Mouse (Mus musculus) ES-E14 (cell line): Measurements from ENCODE around the gene Plin4. TPM values are rescaled to one million over a fixed set of nuclear protein-coding genes. Genes with fewer than 3 reads are reported as not detected.
A peak's percentile ranks its signal among the peaks of the same experiment; 100 is the strongest.

Experiments
- DNase-seq: peaks from one replicate; pipeline ENCODE4 v3.0.0-alpha.2; 2013; ENCODE audit warnings: low read depth, low spot score
- H3K27ac ChIP-seq: 2 replicates; pipeline ENCODE4 v1.5.1; 2012; ENCODE audit warnings: low read depth, mild to moderate bottlenecking, low read length, moderate library complexity, mixed read lengths; ENCODE audit not compliant: poor library complexity, insufficient read depth, severe bottlenecking
- H3K36me3 ChIP-seq: 2 replicates; pipeline ENCODE4 v1.6.1; 2012; ENCODE audit warnings: mild to moderate bottlenecking, low read length, moderate library complexity, mixed read lengths; ENCODE audit not compliant: control insufficient read depth, poor library complexity, insufficient read depth, severe bottlenecking
- H3K4me1 ChIP-seq, 2 experiments: fragments of 150-350 bp in 1 of 2; sonication (generic) in 1 of 2; 2 replicates each; pipeline ENCODE4 v1.6.1; 2012; ENCODE audit warnings: low read length in 2 of 2, mild to moderate bottlenecking in 1 of 2, mixed read lengths in 1 of 2; ENCODE audit not compliant: control insufficient read depth in 2 of 2, insufficient read depth in 2 of 2, poor library complexity in 1 of 2
- H3K4me3 ChIP-seq, 2 experiments: fragments of 150-350 bp in 1 of 2; sonication (generic) in 1 of 2; 2 replicates each; pipeline ENCODE4 v1.5.1; 2012; ENCODE audit warnings: low read length in 2 of 2, low read depth in 1 of 2, mild to moderate bottlenecking in 1 of 2, mixed read lengths in 1 of 2; ENCODE audit not compliant: insufficient read depth in 1 of 2, poor library complexity in 1 of 2, severe bottlenecking in 1 of 2
- H3K9ac ChIP-seq: 2 replicates; pipeline ENCODE4 v1.6.1; 2012; ENCODE audit warnings: low read depth, mild to moderate bottlenecking, low read length, mixed read lengths; ENCODE audit not compliant: poor library complexity, insufficient read depth, severe bottlenecking
- H3K9me3 ChIP-seq: fragments of 150-350 bp; sonication (generic); 2 replicates; pipeline ENCODE4 v1.6.1; 2012; ENCODE audit warnings: low read depth, mild to moderate bottlenecking, low read length; ENCODE audit not compliant: control insufficient read depth, insufficient read depth
- CHD2 ChIP-seq: IDR thresholded peaks from 2 replicates; pipeline ENCODE4 v1.6.1; 2014; ENCODE audit warnings: mild to moderate bottlenecking, low read depth, low read length, inconsistent platforms
- HCFC1 ChIP-seq: IDR thresholded peaks from 2 replicates; pipeline ENCODE4 v1.6.1; 2012; ENCODE audit warnings: low read length, inconsistent platforms, borderline replicate concordance; ENCODE audit not compliant: insufficient read depth
- MAFK ChIP-seq: IDR thresholded peaks from 2 replicates; pipeline ENCODE4 v1.6.1; 2014; ENCODE audit warnings: mild to moderate bottlenecking, low read depth, low read length, inconsistent platforms; ENCODE audit not compliant: insufficient read depth
- ZC3H11A ChIP-seq: IDR thresholded peaks from 2 replicates; pipeline ENCODE4 v1.6.1; 2012; ENCODE audit warnings: low read depth, mild to moderate bottlenecking, inconsistent platforms, low read length, borderline replicate concordance
- ZNF384 ChIP-seq: IDR thresholded peaks from 2 replicates; pipeline ENCODE4 v1.6.1; 2012; ENCODE audit warnings: low read depth, low read length, inconsistent platforms
- in situ Hi-C, 2 experiments: fragments of 600-800 bp; cut with MboI; formaldehyde crosslinking; loops; one replicate each; pipeline ENCODE4 v1.15.1; 2025; ENCODE audit warnings: low sequenced_read_pairs in 2 of 2, inconsistent platforms in 1 of 2; ENCODE audit not compliant: unreplicated experiment in 2 of 2
- total RNA-seq: library from RNA; depleted of rRNA; stranded (reverse); fragments of 300-350 nt; gene quantifications from 2 replicates; pipeline ENCODE4 v1.2.3, GENCODE M21; 2012

Gene Plin4
- total RNA-seq, 1 experiment = 0.31 TPM

DNA sequence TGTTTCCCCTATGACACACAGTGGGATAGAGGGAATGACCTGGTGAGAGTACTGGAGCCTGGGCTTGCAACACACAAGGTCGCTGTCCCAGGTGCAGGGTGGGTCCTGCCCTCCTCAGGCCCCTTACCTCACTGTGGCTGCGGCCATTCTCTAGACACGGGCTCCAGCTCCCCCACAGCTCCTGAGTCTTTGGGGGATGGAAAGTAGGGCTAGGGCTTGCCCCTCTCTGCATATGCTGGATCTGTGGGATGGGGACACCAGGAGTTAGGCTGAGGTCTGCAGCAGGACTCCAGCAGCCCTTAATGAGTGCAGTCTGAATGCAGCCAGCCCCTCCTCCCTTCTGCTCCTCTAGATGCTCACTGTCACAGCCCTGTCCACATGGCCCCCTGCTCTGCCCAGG lies 3.1 kb upstream of the Plin4 start:
- H3K4me1 ChIP-seq = peaks cover 0 to 10% of the 10 kb centered on the region in 2 experiments; a peak in 1 of 4 replicates
- no peaks in the 10 kb centered on the region for H3K9me3 ChIP-seq
- no peak for DNase-seq
- in situ Hi-C loops = no loop called here
- H3K9ac ChIP-seq = no peak overlapping the region
- H3K27ac ChIP-seq = no peak overlapping the region
- H3K4me3 ChIP-seq = no peak overlapping the region
- TF ChIP-seq CHD2 = no peak
- H3K36me3 ChIP-seq = no peaks in the 10 kb centered on the region

- peak; percentile 54 for DNase-seq
- no peaks in the 10 kb centered on the region for H3K9me3 ChIP-seq
- no peaks in the 10 kb centered on the region for H3K36me3 ChIP-seq
- no peak overlapping the region for H3K27ac ChIP-seq
- 0 out of 2 replicates have a peak, but pooled peaks have one; percentile 5 for TF ChIP-seq ZC3H11A
- no peak for TF ChIP-seq ZNF384
- H3K4me3 ChIP-seq = no peak overlapping the region
- H3K4me1 ChIP-seq = peaks cover 0 to 8% of the 10 kb centered on the region in 2 experiments; a peak in 1 of 4 replicates
- in situ Hi-C loops = no loop called here
- no peak overlapping the region for H3K9ac ChIP-seq
Observed at GRCm38 (mm10) chr17:56111864-56112263, 2.3 kb upstream of the Plin4 start.

DNA sequence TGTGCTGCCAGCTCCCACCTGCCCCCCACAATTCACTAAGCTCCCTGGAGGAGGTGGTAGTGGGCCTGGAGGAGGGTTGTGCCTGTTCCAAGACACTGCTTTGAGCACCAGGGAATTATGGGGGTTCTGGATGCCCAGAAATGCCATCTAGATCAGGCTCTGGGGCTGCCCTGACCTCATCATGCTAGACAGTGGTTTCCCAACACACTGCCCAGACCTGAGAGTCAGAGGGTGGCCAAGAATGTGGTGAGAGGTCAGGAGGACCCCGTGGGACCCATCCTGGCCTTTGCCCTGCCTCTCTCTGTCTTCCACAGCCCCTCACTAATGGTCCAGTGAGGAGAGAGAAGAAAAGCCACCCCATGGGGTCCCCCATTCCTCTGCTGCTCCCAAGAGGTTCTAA lies 1.4 kb upstream of the Plin4 start:
- H3K36me3 ChIP-seq = no peaks in the 10 kb centered on the region
- no peak overlapping the region for H3K27ac ChIP-seq
- no peak overlapping the region for H3K9ac ChIP-seq
- no peak for DNase-seq
- no peak for TF ChIP-seq ZC3H11A
- no peak for TF ChIP-seq MAFK
- TF ChIP-seq CHD2 = no peak
- no peak for TF ChIP-seq HCFC1
- TF ChIP-seq ZNF384 = no peak
- no peak overlapping the region for H3K4me3 ChIP-seq
- peaks cover 0 to 7% of the 10 kb centered on the region in 2 experiments; a peak in 1 of 4 replicates for H3K4me1 ChIP-seq
- in situ Hi-C loops = no loop called here
- H3K9me3 ChIP-seq = no peaks in the 10 kb centered on the region

- Histone ChIP-seq H3K36me3 (no peaks in the 10 kb centered on the region), H3K27ac (no peak overlapping the region), H3K4me1 (peaks cover 0 to 7% of the 10 kb centered on the region in 2 experiments; a peak in 1 of 4 replicates), H3K9ac (no peak overlapping the region), H3K9me3 (no peaks in the 10 kb centered on the region), H3K4me3 (no peak overlapping the region)
- no peak for DNase-seq
- in situ Hi-C loops = no loop called here
- no peak for TF ChIP-seq HCFC1
- TF ChIP-seq MAFK = no peak
- no peak for TF ChIP-seq ZNF384
- TF ChIP-seq ZC3H11A = no peak
- TF ChIP-seq CHD2 = no peak
Observed at GRCm38 (mm10) chr17:56110571-56110970, 968 bp upstream of the Plin4 start.

DNA sequence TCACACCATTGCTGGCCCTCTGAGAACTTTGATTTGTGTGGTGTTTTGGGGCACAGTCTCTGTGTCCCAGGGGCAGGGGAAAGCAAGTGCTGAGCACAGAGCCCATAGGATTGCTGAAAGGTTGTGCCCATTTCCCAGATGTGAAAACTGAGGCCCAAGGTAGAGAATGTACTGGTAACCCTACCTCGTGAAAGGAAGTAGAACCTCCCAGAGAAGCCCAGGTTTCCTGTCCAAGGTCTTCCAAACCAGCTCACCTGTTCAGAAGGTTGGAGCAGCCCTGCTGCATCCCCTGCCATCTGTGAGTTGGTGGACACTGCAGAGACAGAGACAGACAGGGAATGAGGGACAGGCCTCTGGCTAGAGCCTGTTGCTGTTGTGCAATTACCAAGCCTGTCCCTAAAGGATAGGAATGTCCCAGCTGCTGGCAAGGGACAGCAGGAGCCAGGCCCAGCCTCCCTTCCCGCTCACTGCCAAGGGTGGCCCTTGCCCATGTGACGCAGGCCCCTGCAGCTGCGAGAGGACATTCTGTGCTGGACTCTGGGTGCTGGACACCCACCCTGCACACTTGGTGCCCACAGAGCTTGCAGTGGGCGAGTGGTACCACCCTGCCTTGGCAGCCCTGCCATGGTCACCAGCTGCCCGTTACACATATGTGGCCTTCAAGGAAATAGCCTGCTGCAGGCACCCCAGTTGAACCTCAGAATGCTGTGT lies 1.1 kb downstream of the Plin4 start:
- DNase-seq = no peak
- no peaks in the 10 kb centered on the region for H3K9me3 ChIP-seq
- H3K36me3 ChIP-seq = peaks cover 3% of the 10 kb centered on the region; the same call in 1 of the 2 replicates
- H3K4me1 ChIP-seq = peaks cover 0 to 5% of the 10 kb centered on the region in 2 experiments; a peak in 1 of 4 replicates
- no peak overlapping the region for H3K4me3 ChIP-seq
- in situ Hi-C loops = no loop called here
- no peak overlapping the region for H3K27ac ChIP-seq
- TF ChIP-seq CHD2 (no peak), ZNF384 (no peak), ZC3H11A (no peak), HCFC1 (no peak), MAFK (no peak)
- no peak overlapping the region for H3K9ac ChIP-seq
